Mouse (Mus musculus) forebrain, postnatal 0 days (tissue): ENCODE data around the gene Borcs7. TPM values are rescaled to one million over a fixed set of nuclear protein-coding genes. Genes with fewer than 3 reads are reported as not detected.

Experiments used
- ATAC-seq: fragments of 200-750 bp; cut with Nextera tagmentation; 2 replicates; pipeline ENCODE4 v1.8.0; 2017; ENCODE audit warnings: mild to moderate bottlenecking, moderate library complexity
- DNase-seq: peaks from one replicate; pipeline ENCODE4 v3.0.0-alpha.2; 2015
- H3K27ac ChIP-seq: fragments of 300-500 bp; sonication (generic); 2 replicates; pipeline ENCODE4 v1.5.1; 2014; ENCODE audit warnings: low read depth, mild to moderate bottlenecking, antibody characterized with exemption, low read length, moderate library complexity, mixed read lengths
- H3K27me3 ChIP-seq: fragments of 300-500 bp; sonication (generic); 2 replicates; pipeline ENCODE4 v1.6.1; 2014; ENCODE audit warnings: mild to moderate bottlenecking, low read length, mixed read lengths; ENCODE audit not compliant: insufficient read depth
- H3K36me3 ChIP-seq: fragments of 300-500 bp; sonication (generic); 2 replicates; pipeline ENCODE4 v1.6.1; 2014; ENCODE audit warnings: mild to moderate bottlenecking, moderate library complexity; ENCODE audit not compliant: insufficient read depth
- H3K4me1 ChIP-seq: fragments of 300-500 bp; sonication (generic); 2 replicates; pipeline ENCODE4 v1.6.1; 2014; ENCODE audit warnings: antibody characterized with exemption; ENCODE audit not compliant: insufficient read depth
- H3K4me2 ChIP-seq: fragments of 300-500 bp; sonication (generic); 2 replicates; pipeline ENCODE4 v1.6.1; 2014; ENCODE audit warnings: low read depth, mild to moderate bottlenecking, moderate library complexity
- H3K4me3 ChIP-seq: fragments of 300-500 bp; sonication (generic); 2 replicates; pipeline ENCODE4 v1.5.1; 2014; ENCODE audit warnings: low read depth, low read length, mixed read lengths
- H3K9ac ChIP-seq: fragments of 300-500 bp; sonication (generic); 2 replicates; pipeline ENCODE4 v1.6.1; 2014; ENCODE audit warnings: mild to moderate bottlenecking
- H3K9me3 ChIP-seq: fragments of 300-500 bp; sonication (generic); 2 replicates; pipeline ENCODE4 v1.6.1; 2016; ENCODE audit warnings: low read length
- CTCF ChIP-seq: sonication (generic); IDR thresholded peaks from 2 replicates; pipeline ENCODE4 v1.5.1; 2016; ENCODE audit warnings: antibody characterized with exemption, control low read depth, low read depth
- WGBS: fragments of 180-500 bp; shearing (Covaris S2); extraction: QIAGEN DNeasy Blood & Tissue Kit; methylation state at CpG from one replicate; pipeline ENCODE4 v1.1.7; 2014; 5-methylcytosine and 5-hydroxymethylcytosine counted together
- polyA plus RNA-seq: library from polyadenylated mRNA; unstranded; fragments of >200 nt; fragmentation: Nextera tagmentation; extraction: Ambion mirVana; gene quantifications from 2 replicates; pipeline ENCODE4 v1.2.1, GENCODE M21; 2015
- total RNA-seq: library from RNA; depleted of rRNA; stranded (reverse); fragments of >200 nt; gene quantifications from 2 replicates; pipeline ENCODE4 v1.2.3, GENCODE M21; 2014

Borcs7 gene
- total and polyA plus RNA-seq, 2 experiments from 2014 or later = 15.2 to 29.5 TPM

GRCm38 (mm10) chr19:46644793-46645602, 44.7 kb upstream of the Borcs7 start:
- DNase-seq (peak; percentile 57), ATAC-seq (peak; percentile 56)
- no peaks in the 10 kb centered on the region for H3K9me3 ChIP-seq
- TF ChIP-seq CTCF = no peak
- peak overlapping the region; percentile 62 for H3K27ac ChIP-seq
- no peak overlapping the region for H3K4me2 ChIP-seq
- H3K4me1 ChIP-seq = peaks cover 6% of the 10 kb centered on the region
- H3K4me3 ChIP-seq = no peak overlapping the region
- no peaks in the 10 kb centered on the region for H3K27me3 ChIP-seq
- no peaks in the 10 kb centered on the region; the same call in 1 of the 2 replicates for H3K36me3 ChIP-seq
- 25% methylated on average over 12 of the region's 12 CpGs for WGBS
- no peak overlapping the region; the same call in 1 of the 2 replicates for H3K9ac ChIP-seq

- H3K9me3 ChIP-seq = no peaks in the 10 kb centered on the region
- ATAC-seq (no peak), DNase-seq (no peak)
- H3K36me3 ChIP-seq = no peaks in the 10 kb centered on the region; the same call in 1 of the 2 replicates
- no peak overlapping the region for H3K9ac ChIP-seq
- H3K4me3 ChIP-seq = no peak overlapping the region
- H3K4me2 ChIP-seq = no peak overlapping the region
- WGBS = 68% methylated on average over 12 of the region's 12 CpGs
- H3K27ac ChIP-seq = peak overlapping the region; percentile 50; the same call in 1 of the 2 replicates
- TF ChIP-seq CTCF = no peak
- no peaks in the 10 kb centered on the region for H3K27me3 ChIP-seq
- peaks cover 6% of the 10 kb centered on the region for H3K4me1 ChIP-seq
These were observed 43.6 kb upstream of the Borcs7 start for GRCm38 (mm10) chr19:46646041-46646481.

- Histone ChIP-seq H3K9me3 (no peaks in the 10 kb centered on the region), H3K27ac (no peak overlapping the region), H3K36me3 (peaks cover 4% of the 10 kb centered on the region), H3K4me2 (no peak overlapping the region), H3K4me1 (peaks cover 6% of the 10 kb centered on the region), H3K4me3 (no peak overlapping the region), H3K27me3 (no peaks in the 10 kb centered on the region), H3K9ac (no peak overlapping the region)
- TF ChIP-seq CTCF = no peak
- DNase-seq = no peak
- WGBS = 77% methylated on average over 3 of the region's 3 CpGs
- ATAC-seq = no peak
These were observed 42.5 kb upstream of the Borcs7 start for GRCm38 (mm10) chr19:46647254-46647653.

GRCm38 (mm10) chr19:46647850-46648249, 41.9 kb upstream of the Borcs7 start:
- WGBS = 83% methylated on average over 8 of the region's 8 CpGs

GRCm38 (mm10) chr19:46648565-46648964, 41.1 kb upstream of the Borcs7 start:
- Histone ChIP-seq H3K4me2 (no peak overlapping the region), H3K27ac (no peak overlapping the region), H3K36me3 (peaks cover 13% of the 10 kb centered on the region), H3K9me3 (no peaks in the 10 kb centered on the region), H3K27me3 (no peaks in the 10 kb centered on the region), H3K4me3 (no peak overlapping the region), H3K9ac (no peak overlapping the region), H3K4me1 (peaks cover 1% of the 10 kb centered on the region)
- no peak for ATAC-seq
- no peak for TF ChIP-seq CTCF
- WGBS = 96% methylated on average over 14 of the region's 14 CpGs
- DNase-seq = no peak

More at GRCm38 (mm10) chr19:46647850-46648249, 41.9 kb upstream of the Borcs7 start:
- Histone ChIP-seq H3K9me3 (no peaks in the 10 kb centered on the region), H3K27ac (no peak overlapping the region), H3K36me3 (peaks cover 6% of the 10 kb centered on the region), H3K4me3 (no peak overlapping the region), H3K9ac (no peak overlapping the region), H3K4me1 (peaks cover 6% of the 10 kb centered on the region), H3K4me2 (no peak overlapping the region), H3K27me3 (no peaks in the 10 kb centered on the region)
- DNase-seq = no peak
- ATAC-seq = no peak
- TF ChIP-seq CTCF = peak; percentile 32

GRCm38 (mm10) chr19:46653188-46653587, 36.5 kb upstream of the Borcs7 start:
- WGBS = 82% methylated on average over 5 of the region's 5 CpGs
- ATAC-seq = no peak

GRCm38 (mm10) chr19:46653616-46654235, 36.0 kb upstream of the Borcs7 start:
- H3K36me3 ChIP-seq = peaks cover 40% of the 10 kb centered on the region
- H3K4me1 ChIP-seq = no peaks in the 10 kb centered on the region
- no peaks in the 10 kb centered on the region for H3K27me3 ChIP-seq
- TF ChIP-seq CTCF = no peak
- no peak overlapping the region for H3K27ac ChIP-seq
- no peak overlapping the region for H3K4me2 ChIP-seq
- no peak overlapping the region for H3K9ac ChIP-seq
- DNase-seq = no peak
- no peaks in the 10 kb centered on the region for H3K9me3 ChIP-seq
- no peak for ATAC-seq
- WGBS = 94% methylated on average over 14 of the region's 14 CpGs
- no peak overlapping the region for H3K4me3 ChIP-seq

More at GRCm38 (mm10) chr19:46653188-46653587, 36.5 kb upstream of the Borcs7 start:
- Histone ChIP-seq H3K9ac (no peak overlapping the region), H3K36me3 (peaks cover 40% of the 10 kb centered on the region), H3K4me1 (no peaks in the 10 kb centered on the region), H3K4me2 (no peak overlapping the region), H3K9me3 (no peaks in the 10 kb centered on the region), H3K4me3 (no peak overlapping the region), H3K27ac (no peak overlapping the region), H3K27me3 (no peaks in the 10 kb centered on the region)
- DNase-seq = no peak
- no peak for TF ChIP-seq CTCF
